Mouse (Mus musculus): ENCODE results near the gene Cpox.

DNA sequence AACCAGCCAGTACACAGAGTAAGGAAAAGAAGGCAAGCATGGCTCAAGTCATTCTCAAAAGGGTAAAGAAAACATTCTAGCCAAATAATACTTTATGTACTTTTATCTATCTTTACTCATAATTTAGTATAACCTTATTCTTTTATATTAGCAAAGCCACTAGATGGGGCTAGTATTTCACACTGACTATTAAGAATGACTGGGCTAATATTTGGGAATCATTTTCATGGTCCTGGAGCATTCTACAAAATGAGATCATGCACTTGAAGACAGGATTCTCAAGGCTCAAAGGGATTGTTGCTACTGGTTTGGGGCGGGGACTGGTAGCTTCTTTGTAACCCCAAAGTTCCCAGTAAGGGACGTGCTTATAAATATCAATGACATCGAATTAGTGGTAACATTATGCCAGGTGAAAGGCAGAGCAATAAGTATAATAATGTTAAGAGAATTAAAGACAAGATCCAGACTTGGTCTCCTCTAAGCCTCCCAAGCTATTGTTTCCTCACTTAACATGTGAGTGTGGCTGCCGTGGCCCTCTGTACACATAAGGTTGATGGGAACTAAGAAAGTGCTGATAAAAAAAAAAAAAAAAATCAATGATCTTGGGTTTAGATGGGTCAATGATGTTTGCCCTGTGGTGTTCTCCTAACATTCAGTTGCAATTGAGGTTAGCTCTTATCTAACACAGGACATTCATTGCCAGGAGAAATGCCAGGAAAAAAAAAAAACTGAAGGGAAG is 42.3 kb upstream of the Cpox start:
- TF ChIP-seq CTCF (conservative IDR thresholded peaks at IDR 0.05; ENCODE audit: low read length), result no peak
- TF ChIP-seq NANOG (IDR thresholded peaks at IDR 0.05; ENCODE audit: borderline replicate concordance, low read length), result no peak
- TF ChIP-seq POU5F1 (IDR thresholded peaks at IDR 0.05; ENCODE audit: borderline replicate concordance, low read length), result no peak

Measured in E14TG2a.4 (cell line).